Mouse (Mus musculus) CD8-positive naive resting alpha-beta T cell, adult 2 months (primary cell): ENCODE results near the gene Krtap19-3.

Experiments used
- DNase-seq, 2 experiments: peaks; one replicate each; pipeline ENCODE4 v3.0.0; 2022; ENCODE audit warnings: low read depth in 2 of 2, low spot score in 2 of 2

Gene Krtap19-3

GRCm38 (mm10) chr16:88877938-88878337, at the start of gene Krtap19-3:
TSS of gene Krtap19-3 (minus strand) at chr16:88878038.
- no peak for DNase-seq

- DNase-seq: no peak
Observed at GRCm38 (mm10) chr16:88896357-88896756, 18.5 kb upstream of the Krtap19-3 start, which contains the start of gene Krtap19-5. TSS of gene Krtap19-5 (minus strand) at chr16:88896457.

GRCm38 (mm10) chr16:88886870-88887269, 9.0 kb upstream of the Krtap19-3 start:
- DNase-seq: no peak

GRCm38 (mm10) chr16:88884989-88885388, 7.2 kb upstream of the Krtap19-3 start, which contains the start of gene Krtap19-4:
TSS of gene Krtap19-4 (minus strand) at chr16:88885089.
- DNase-seq: no peak

- DNase-seq: no peak
Observed at GRCm38 (mm10) chr16:88874169-88874568, 3.7 kb downstream of the Krtap19-3 start, which contains the start of gene Krtap19-2. TSS of gene Krtap19-2 (minus strand) at chr16:88874269.

- DNase-seq: no peak
Observed at GRCm38 (mm10) chr16:88869311-88869710, 8.5 kb downstream of the Krtap19-3 start, which contains the start of gene Krtap19-1. TSS of gene Krtap19-1 (minus strand) at chr16:88869411.

- DNase-seq: no peak
Observed at GRCm38 (mm10) chr16:88864887-88865407, 12.9 kb downstream of the Krtap19-3 start.

GRCm38 (mm10) chr16:88851450-88851849, 26.4 kb downstream of the Krtap19-3 start:
- no peak for DNase-seq

GRCm38 (mm10) chr16:88848558-88848957, 29.3 kb downstream of the Krtap19-3 start:
- no peak for DNase-seq

- no peak for DNase-seq
Observed at GRCm38 (mm10) chr16:88847363-88847762, 30.5 kb downstream of the Krtap19-3 start.
